27 mouse cellular contexts compared by ENCODE assay signal in the genomic region with DNA sequence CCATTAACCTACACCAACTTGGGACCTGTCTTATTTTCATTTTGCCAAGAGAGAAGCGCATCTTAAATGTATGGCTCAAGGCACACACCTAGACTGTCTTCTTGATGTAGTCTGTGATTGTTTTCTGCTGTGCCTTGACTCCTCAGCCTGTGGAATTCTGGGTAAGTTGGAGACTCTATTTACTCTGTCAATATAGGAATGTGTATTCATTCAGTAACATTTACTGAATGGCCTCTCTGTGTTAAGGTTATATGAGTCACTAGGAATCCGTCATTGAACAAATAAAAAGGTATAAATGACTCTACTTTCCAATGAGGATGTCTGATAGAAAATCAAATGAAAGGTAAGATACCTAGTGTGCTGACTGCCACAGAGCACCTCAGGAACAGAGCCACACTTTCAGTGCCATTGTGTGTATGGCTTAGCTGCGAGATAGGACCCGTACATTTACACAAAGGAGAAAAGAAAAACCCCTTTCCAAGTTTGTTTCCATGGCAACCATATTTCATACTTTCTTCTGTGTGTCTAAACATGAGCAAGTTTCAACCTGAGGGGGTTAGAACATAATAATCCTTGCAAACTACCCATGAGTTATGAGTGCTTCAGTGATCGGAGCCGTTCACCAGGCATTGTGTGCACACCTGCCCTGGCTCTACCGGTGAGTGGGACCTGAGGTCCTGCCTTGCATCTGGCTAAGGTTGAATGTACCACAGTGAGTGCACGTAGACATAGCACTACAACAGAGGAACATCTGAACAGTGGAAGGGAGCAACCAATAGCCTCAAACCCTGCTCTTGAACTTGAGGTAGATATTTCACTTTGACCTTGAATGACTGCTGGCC. TPM values are rescaled to one million over a fixed set of nuclear protein-coding genes. Genes with fewer than 3 reads are reported as not detected.
DNase-seq lines count a peak whose midpoint lies in the region; ATAC-seq and TF ChIP-seq lines count a peak whose summit lies in the region.
"Had no signal": no experiment of that assay in that cellular context is flagged by ENCODE, and none has a peak within 500 bp of the region (broad histone marks: within the 10 kb centered on the region; RNA-seq: fewer than 3 reads in every experiment).

No protein-coding gene starts in this region.

- no peaks in the 10 kb centered on the region for H3K9me3 ChIP-seq in forebrain, embryonic 14.5 days (replicated peaks; ENCODE audit: control insufficient read depth, low read length)
- H3K9me3 ChIP-seq in forebrain, embryonic 12.5 days: no peaks in the 10 kb centered on the region
- H3K9me3 ChIP-seq in lung, embryonic 15.5 days: no peaks in the 10 kb centered on the region
- no peaks in the 10 kb centered on the region for H3K9me3 ChIP-seq in intestine, embryonic 14.5 days (ENCODE audit: control insufficient read depth, low read length)
- H3K9me3 ChIP-seq in midbrain, postnatal 0 days (ENCODE audit: low read length): no peaks in the 10 kb centered on the region
- H3K9me3 ChIP-seq: embryonic facial prominence, embryonic 15.5 days; hindbrain, embryonic 10.5 days; limb, embryonic 12.5 days; neural tube, embryonic 15.5 days had no signal

- no peak for TF ChIP-seq CTCF in lung, adult 2 months (IDR thresholded peaks at IDR 0.05; ENCODE audit: insufficient read depth, low read length)
- no peak for TF ChIP-seq CTCF in midbrain, postnatal 0 days (IDR thresholded peaks at IDR 0.05)

- WGBS in forebrain, embryonic 14.5 days: 88% methylated on average over 8 of the region's 8 CpGs
- WGBS in forebrain, embryonic 12.5 days: 93% methylated on average over 8 of the region's 8 CpGs
- WGBS in lung, embryonic 15.5 days: 60% methylated on average over 8 of the region's 8 CpGs
- 75% methylated on average over 8 of the region's 8 CpGs for WGBS in lung, adult 2 months
- WGBS in intestine, embryonic 14.5 days: 83% methylated on average over 8 of the region's 8 CpGs
- 63% methylated on average over 8 of the region's 8 CpGs for WGBS in midbrain, postnatal 0 days

- ATAC-seq in forebrain, embryonic 14.5 days: no peak
- no peak for ATAC-seq in forebrain, embryonic 12.5 days (ENCODE audit: low FRiP score)
- peak; percentile 39 for ATAC-seq in lung, embryonic 15.5 days (ENCODE audit: borderline replicate concordance, extremely low read depth, low FRiP score, low TSS enrichment)
- peak; percentile 75 for ATAC-seq in intestine, embryonic 14.5 days (replicated peaks; ENCODE audit: low FRiP score, low TSS enrichment, low read depth)
- ATAC-seq in midbrain, postnatal 0 days (ENCODE audit: low FRiP score): no peak
- ATAC-seq: liver, postnatal 0 days had no signal

- no peaks in the 10 kb centered on the region for H3K36me3 ChIP-seq in forebrain, embryonic 14.5 days (ENCODE audit: control insufficient read depth, insufficient read depth, low read length)
- H3K36me3 ChIP-seq in forebrain, embryonic 12.5 days (replicated peaks): no peaks in the 10 kb centered on the region
- no peaks in the 10 kb centered on the region for H3K36me3 ChIP-seq in lung, embryonic 15.5 days
- H3K36me3 ChIP-seq in intestine, embryonic 14.5 days (ENCODE audit: control insufficient read depth, insufficient read depth, low read length): no peaks in the 10 kb centered on the region
- H3K36me3 ChIP-seq in midbrain, postnatal 0 days (ENCODE audit: insufficient read depth, low read length): no peaks in the 10 kb centered on the region
- H3K36me3 ChIP-seq: embryonic facial prominence, embryonic 15.5 days; hindbrain, embryonic 10.5 days; limb, embryonic 12.5 days; neural tube, embryonic 15.5 days had no signal

- H3K27me3 ChIP-seq in forebrain, embryonic 14.5 days (replicated peaks; ENCODE audit: control insufficient read depth, insufficient read depth, low read length): no peaks in the 10 kb centered on the region
- no peaks in the 10 kb centered on the region for H3K27me3 ChIP-seq in forebrain, embryonic 12.5 days
- no peaks in the 10 kb centered on the region for H3K27me3 ChIP-seq in lung, embryonic 15.5 days
- H3K27me3 ChIP-seq in intestine, embryonic 14.5 days (replicated peaks; ENCODE audit: control insufficient read depth, insufficient read depth, low read length): no peaks in the 10 kb centered on the region
- H3K27me3 ChIP-seq in midbrain, postnatal 0 days (ENCODE audit: insufficient read depth, low read length): no peaks in the 10 kb centered on the region
- H3K27me3 ChIP-seq: embryonic facial prominence, embryonic 15.5 days; limb, embryonic 12.5 days; neural tube, embryonic 15.5 days had no signal

- H3K4me1 ChIP-seq in forebrain, embryonic 14.5 days (ENCODE audit: control insufficient read depth, insufficient read depth, low read length): no peaks in the 10 kb centered on the region
- H3K4me1 ChIP-seq in forebrain, embryonic 12.5 days: no peaks in the 10 kb centered on the region
- no peaks in the 10 kb centered on the region for H3K4me1 ChIP-seq in lung, embryonic 15.5 days
- H3K4me1 ChIP-seq in lung, adult 2 months (ENCODE audit: control insufficient read depth, insufficient read depth, low read length): no peaks in the 10 kb centered on the region
- H3K4me1 ChIP-seq in intestine, embryonic 14.5 days (replicated peaks; ENCODE audit: control insufficient read depth, insufficient read depth, low read length): no peaks in the 10 kb centered on the region
- no peaks in the 10 kb centered on the region for H3K4me1 ChIP-seq in midbrain, postnatal 0 days (ENCODE audit: insufficient read depth, low read length)
- H3K4me1 ChIP-seq: embryonic facial prominence, embryonic 15.5 days; limb, embryonic 12.5 days had no signal

- peak; percentile 36 for DNase-seq in forebrain, embryonic 14.5 days (ENCODE audit: low spot score)
- DNase-seq in lung, adult 2 months: no peak
- no peak for DNase-seq in intestine, embryonic 14.5 days (ENCODE audit: low spot score)
- DNase-seq in midbrain, postnatal 0 days (ENCODE audit: low spot score): peak; percentile 30
- DNase-seq in thymus, postnatal 4 days: no peak
- no peak for DNase-seq in gastrocnemius, postnatal 4 days (ENCODE audit: low spot score in 2 of 2)
- DNase-seq: adrenal gland, postnatal 10 days; cerebellum, adult 2 months; cerebellum, postnatal 36 days; embryo, embryonic 11 days; heart, postnatal 10 days; kidney, adult 9 months; kidney, postnatal 14 days; layer of hippocampus, postnatal 36 days; liver, postnatal 0 days; right cerebral cortex, adult 18-20 months; right cerebral cortex, postnatal 4 days had no signal

- no peak overlapping the region for H3K9ac ChIP-seq in forebrain, embryonic 14.5 days (ENCODE audit: low read length)
- no peak overlapping the region for H3K9ac ChIP-seq in forebrain, embryonic 12.5 days
- H3K9ac ChIP-seq in lung, embryonic 15.5 days: no peak overlapping the region
- no peak overlapping the region for H3K9ac ChIP-seq in intestine, embryonic 14.5 days (ENCODE audit: low read length)
- H3K9ac ChIP-seq in midbrain, postnatal 0 days (replicated peaks; ENCODE audit: low read length, poor library complexity, severe bottlenecking): no peak overlapping the region
- H3K9ac ChIP-seq: embryonic facial prominence, embryonic 15.5 days; limb, embryonic 12.5 days; liver, postnatal 0 days; neural tube, embryonic 15.5 days had no signal

- H3K4me3 ChIP-seq in forebrain, embryonic 14.5 days (ENCODE audit: low read depth, low read length): no peak overlapping the region
- H3K4me3 ChIP-seq in forebrain, embryonic 12.5 days (replicated peaks): no peak overlapping the region
- no peak overlapping the region for H3K4me3 ChIP-seq in lung, embryonic 15.5 days
- no peak overlapping the region for H3K4me3 ChIP-seq in lung, adult 2 months (replicated peaks; ENCODE audit: extremely low read depth, low read depth, low read length)
- H3K4me3 ChIP-seq in intestine, embryonic 14.5 days (ENCODE audit: low read depth, low read length): no peak overlapping the region
- H3K4me3 ChIP-seq in midbrain, postnatal 0 days (ENCODE audit: low read depth, low read length): no peak overlapping the region
- H3K4me3 ChIP-seq: embryonic facial prominence, embryonic 15.5 days; hindbrain, embryonic 10.5 days; limb, embryonic 12.5 days; neural tube, embryonic 15.5 days had no signal

- TF ChIP-seq POLR2A in lung, adult 2 months (IDR thresholded peaks at IDR 0.05; ENCODE audit: borderline replicate concordance, extremely low read depth, low read depth, low read length): no peak

- H3K27ac ChIP-seq in forebrain, embryonic 14.5 days (ENCODE audit: low read depth, low read length): no peak overlapping the region
- H3K27ac ChIP-seq in forebrain, embryonic 12.5 days: no peak overlapping the region
- peak overlapping the region; percentile 44; the same call in 1 of the 2 replicates for H3K27ac ChIP-seq in lung, embryonic 15.5 days
- no peak overlapping the region for H3K27ac ChIP-seq in intestine, embryonic 14.5 days (ENCODE audit: low read depth)
- no peak overlapping the region for H3K27ac ChIP-seq in midbrain, postnatal 0 days (ENCODE audit: low read depth, low read length)
- H3K27ac ChIP-seq: embryonic facial prominence, embryonic 15.5 days; hindbrain, embryonic 10.5 days; limb, embryonic 12.5 days; neural tube, embryonic 15.5 days had no signal

- no peak overlapping the region for H3K4me2 ChIP-seq in forebrain, embryonic 14.5 days (ENCODE audit: low read length)
- H3K4me2 ChIP-seq in forebrain, embryonic 12.5 days: no peak overlapping the region
- no peak overlapping the region for H3K4me2 ChIP-seq in lung, embryonic 15.5 days
- no peak overlapping the region for H3K4me2 ChIP-seq in intestine, embryonic 14.5 days (ENCODE audit: low read length)
- no peak overlapping the region for H3K4me2 ChIP-seq in midbrain, postnatal 0 days (ENCODE audit: low read depth, low read length, poor library complexity, severe bottlenecking)
- H3K4me2 ChIP-seq: embryonic facial prominence, embryonic 15.5 days; heart, embryonic 11.5 days; limb, embryonic 12.5 days; liver, embryonic 11.5 days; neural tube, embryonic 15.5 days had no signal

RNA-seq across cellular contexts. Expression of a gene that starts 35.2 kb away (rescaled TPM):
- polyA plus RNA-seq in forebrain, embryonic 14.5 days (2014; fragmentation: Nextera tagmentation; extraction: Ambion mirVana): 10.4 and 15.2 TPM in 2 replicates
- polyA plus RNA-seq in forebrain, embryonic 12.5 days (2016; fragmentation: Nextera tagmentation; extraction: Ambion mirVana): 12.5 and 14.8 TPM in 2 replicates
- polyA plus RNA-seq in lung, embryonic 15.5 days (2015; fragmentation: Nextera tagmentation; extraction: Ambion mirVana): 9.1 and 10.5 TPM in 2 replicates
- 70.0 and 86.6 TPM in 2 replicates for polyA plus RNA-seq in lung, adult 2 months (2012; rRNA removed)
- polyA plus RNA-seq in intestine, embryonic 14.5 days (2014; fragmentation: Nextera tagmentation; extraction: Ambion mirVana): 11.7 and 12.2 TPM in 2 replicates
- total RNA-seq in midbrain, postnatal 0 days (2014; rRNA removed): 32.9 and 35.7 TPM in 2 replicates
- polyA plus RNA-seq in midbrain, postnatal 0 days (2015; fragmentation: Nextera tagmentation; extraction: Ambion mirVana): 39.5 and 40.2 TPM in 2 replicates
- 1 to 10 TPM; 6.1 to 7.1 TPM for total RNA-seq in gastrocnemius, postnatal 4 days (2021)
- total RNA-seq: granulocyte monocyte progenitor cell, adult 5-6 weeks; megakaryocyte progenitor cell, adult 5-6 weeks had no signal

Comparison
In these comparisons a context has a peak if more than half of its experiments do, and no peak if none do; other contexts are left out.
1. ATAC-seq: peak in lung, embryonic 15.5 days (single experiment) and intestine, embryonic 14.5 days (single experiment); none in forebrain, embryonic 14.5 days (single experiment), forebrain, embryonic 12.5 days (single experiment) and midbrain, postnatal 0 days (single experiment).
2. DNase-seq: peak in forebrain, embryonic 14.5 days (single experiment) and midbrain, postnatal 0 days (single experiment); none in lung, adult 2 months (single experiment), intestine, embryonic 14.5 days (single experiment), thymus, postnatal 4 days (single experiment) and gastrocnemius, postnatal 4 days (0 of 2).